ENCODE assay signal across 8 mouse cellular contexts in the genomic region with DNA sequence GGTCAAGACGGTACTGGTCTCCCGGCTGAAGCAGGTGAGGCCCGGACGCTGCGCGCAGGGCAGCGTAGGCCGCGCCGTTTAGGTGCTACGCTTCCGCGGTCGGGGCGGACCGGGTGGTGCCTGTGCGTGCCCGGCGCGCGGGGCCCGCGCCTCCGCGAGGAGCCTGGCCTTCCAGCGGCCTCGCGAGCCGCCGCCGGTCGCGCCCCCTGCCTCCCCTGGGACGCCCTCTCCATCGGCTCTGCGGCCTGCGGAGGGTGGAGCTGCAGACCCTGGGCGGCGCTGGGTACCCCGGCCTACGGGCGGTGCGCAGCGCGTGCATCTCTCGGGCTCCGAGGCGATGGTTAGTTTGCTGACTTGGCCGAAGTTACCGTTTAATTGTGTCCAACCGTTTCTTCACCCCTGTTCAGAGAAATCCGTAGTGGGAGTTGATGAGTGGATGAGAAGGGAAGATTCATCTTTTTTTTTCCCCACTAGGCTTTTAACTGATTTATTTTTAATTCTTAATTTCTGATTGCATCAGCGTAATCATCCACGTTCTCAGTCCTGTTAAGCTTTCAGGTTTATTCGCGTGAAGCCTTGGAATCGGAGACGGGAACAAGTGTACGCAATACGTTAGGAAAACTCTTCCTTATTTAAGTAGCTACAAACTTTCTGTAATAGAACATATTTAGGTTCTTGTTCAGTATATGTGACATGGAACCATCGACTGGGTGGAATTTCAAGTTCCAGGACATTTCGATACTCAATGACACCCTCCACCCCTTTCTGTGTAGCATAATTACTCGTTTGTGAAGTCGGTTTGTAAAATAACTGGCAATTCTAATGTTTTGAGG. TPM values are rescaled to one million over a fixed set of nuclear protein-coding genes. Genes with fewer than 3 reads are reported as not detected.
DNase-seq lines count a peak whose midpoint lies in the region; ATAC-seq and TF ChIP-seq lines count a peak whose summit lies in the region.

No protein-coding gene starts in this region.

- H3K9ac ChIP-seq in limb, embryonic 15.5 days: peak overlapping the region; percentile 91

- WGBS in kidney, adult 2 months: under 1% methylated on average over 64 of the region's 64 CpGs
- under 1% methylated on average over 64 of the region's 64 CpGs for WGBS in limb, embryonic 15.5 days

- H3K4me3 ChIP-seq in kidney, adult 2 months (ENCODE audit: insufficient read depth, low read depth, low read length): peak overlapping the region; percentile 77
- peak overlapping the region; percentile 95 for H3K4me3 ChIP-seq in E14TG2a.4 (replicated peaks; ENCODE audit: low read length)
- H3K4me3 ChIP-seq in limb, embryonic 15.5 days: peak overlapping the region; percentile 94

- no peaks in the 10 kb centered on the region for H3K36me3 ChIP-seq in kidney, adult 2 months (ENCODE audit: control insufficient read depth, insufficient read depth, low read length)
- peaks cover 30% of the 10 kb centered on the region for H3K36me3 ChIP-seq in E14TG2a.4 (ENCODE audit: insufficient read depth, low read length)
- no peaks in the 10 kb centered on the region; the same call in 1 of the 2 replicates for H3K36me3 ChIP-seq in limb, embryonic 15.5 days

- H3K4me2 ChIP-seq in limb, embryonic 15.5 days: peak overlapping the region; percentile 50

- peaks cover 5% of the 10 kb centered on the region; the same call in 1 of the 2 replicates for H3K4me1 ChIP-seq in kidney, adult 2 months (ENCODE audit: control insufficient read depth, insufficient read depth, low read length)
- peaks cover 27% of the 10 kb centered on the region for H3K4me1 ChIP-seq in E14TG2a.4 (replicated peaks; ENCODE audit: low read depth, low read length)
- peaks cover 13% of the 10 kb centered on the region for H3K4me1 ChIP-seq in limb, embryonic 15.5 days

- no peaks in the 10 kb centered on the region for H3K27me3 ChIP-seq in kidney, adult 2 months (replicated peaks; ENCODE audit: control insufficient read depth, insufficient read depth, low read length)
- H3K27me3 ChIP-seq in E14TG2a.4 (ENCODE audit: insufficient read depth, low read length): no peaks in the 10 kb centered on the region
- no peaks in the 10 kb centered on the region for H3K27me3 ChIP-seq in limb, embryonic 15.5 days

- H3K27ac ChIP-seq in kidney, adult 2 months (ENCODE audit: insufficient read depth, low read depth, low read length): peak overlapping the region; percentile 78
- H3K27ac ChIP-seq in limb, embryonic 15.5 days: peak overlapping the region; percentile 97

- DNase-seq in kidney, adult 2 months: no peak
- no peak for DNase-seq in kidney, adult 18-20 months
- DNase-seq in c-Kit-positive CD71-positive TER-119-negative erythroid progenitor cells, embryonic 14.5 days (ENCODE audit: low read depth): peak; percentile 32
- no peak for DNase-seq in T-cell, adult 2 months (ENCODE audit: low spot score)

- H3K9me3 ChIP-seq in E14TG2a.4 (ENCODE audit: low read length): no peaks in the 10 kb centered on the region
- no peaks in the 10 kb centered on the region for H3K9me3 ChIP-seq in limb, embryonic 15.5 days

- no peak for TF ChIP-seq CTCF in kidney, adult 2 months (conservative IDR thresholded peaks at IDR 0.05; ENCODE audit: insufficient read depth, insufficient read length, low read depth, low read length)
- TF ChIP-seq CTCF in E14TG2a.4 (conservative IDR thresholded peaks at IDR 0.05; ENCODE audit: low read length): no peak

- no peak for TF ChIP-seq POLR2A in kidney, adult 2 months (IDR thresholded peaks at IDR 0.05; ENCODE audit: low read depth, low read length)

- ATAC-seq in granulocyte monocyte progenitor cell, adult 5-6 weeks (replicated peaks; ENCODE audit: poor library complexity, severe bottlenecking): peak; percentile 49
- peak; percentile 45 for ATAC-seq in limb, embryonic 15.5 days (ENCODE audit: insufficient number of reproducible peaks, low FRiP score, low TSS enrichment, low read depth)
- peak; percentile 14; the same call in 1 of the 2 replicates for ATAC-seq in monocyte, adult 5-6 weeks (replicated peaks; ENCODE audit: insufficient number of reproducible peaks, low FRiP score, low TSS enrichment, poor library complexity, severe bottlenecking)

RNA-seq across cellular contexts. Expression of a gene that starts 0.7 kb away (rescaled TPM):
- polyA plus RNA-seq in kidney, adult 2 months (2012; rRNA removed): 6.5 and 8.0 TPM in 2 replicates
- 74.8 and 99.4 TPM in 2 replicates for total RNA-seq in granulocyte monocyte progenitor cell, adult 5-6 weeks (2014; fragmentation: Nextera tagmentation)
- total RNA-seq in granulocyte monocyte progenitor cell, adult 5-6 weeks (2017): 75.7 and 92.9 TPM in 2 replicates
- polyA plus RNA-seq in limb, embryonic 15.5 days (2015; fragmentation: Nextera tagmentation; extraction: Ambion mirVana): 47.4 and 52.8 TPM in 2 replicates
- 121 to 160 TPM (median 139 TPM) in 3 replicates for total RNA-seq in monocyte, adult 5-6 weeks (2017)

RNA-seq across cellular contexts. Expression of a gene that starts 39.7 kb away (rescaled TPM):
- 29.4 and 30.6 TPM in 2 replicates for polyA plus RNA-seq in kidney, adult 2 months (2012; rRNA removed)
- 42.8 and 45.7 TPM in 2 replicates for total RNA-seq in granulocyte monocyte progenitor cell, adult 5-6 weeks (2014; fragmentation: Nextera tagmentation)
- total RNA-seq in granulocyte monocyte progenitor cell, adult 5-6 weeks (2017): 23.0 and 31.6 TPM in 2 replicates
- polyA plus RNA-seq in limb, embryonic 15.5 days (2015; fragmentation: Nextera tagmentation; extraction: Ambion mirVana): 22.8 and 25.5 TPM in 2 replicates
- total RNA-seq in monocyte, adult 5-6 weeks (2017): 46.4 to 83.1 TPM (median 57.7 TPM) in 3 replicates
